Mouse (Mus musculus): ENCODE data around the gene Frmd4b.

- TF ChIP-seq HCFC1 (IDR thresholded peaks at IDR 0.05; ENCODE audit: borderline replicate concordance, insufficient read depth, low read length), result no peak
- no peak for TF ChIP-seq ZNF384 (IDR thresholded peaks at IDR 0.05; ENCODE audit: low read depth, low read length)
These were observed 350.7 kb downstream of the Frmd4b start for GRCm38 (mm10) chr6:97266661-97267060.
